Mouse (Mus musculus): Measurements from ENCODE around the gene Katnbl1. TPM values are rescaled to one million over a fixed set of nuclear protein-coding genes. Genes with fewer than 3 reads are reported as not detected.
A peak's percentile ranks its signal among the peaks of the same experiment; 100 is the strongest.

Gene Katnbl1
- total and polyA plus RNA-seq, 2 experiments from 2014 or later, result 22.2 to 24.3 TPM

DNA sequence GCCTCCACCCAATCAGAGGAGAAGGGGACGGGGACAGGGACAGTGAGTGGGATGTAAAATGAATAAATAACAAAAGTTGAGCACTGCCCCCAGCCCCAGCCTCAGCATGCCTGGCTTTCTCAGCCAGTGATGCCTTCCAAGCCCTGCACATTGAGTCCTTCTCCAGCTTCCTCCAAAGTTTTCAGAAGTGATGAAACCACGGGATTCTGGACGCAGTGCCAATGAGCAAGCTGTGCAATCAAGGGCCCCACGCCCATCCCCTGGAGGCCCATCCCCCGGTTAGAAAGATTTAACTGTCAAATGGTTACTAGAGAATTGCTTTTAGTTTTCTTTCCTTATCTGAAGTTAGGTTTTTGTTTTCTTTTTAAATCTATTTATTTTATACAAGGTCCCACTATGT, 9.1 kb upstream of the Katnbl1 start:
- H3K4me2 ChIP-seq (ENCODE audit: low read depth), result no peak overlapping the region
- TF ChIP-seq CTCF (IDR thresholded peaks at IDR 0.05; ENCODE audit: low read depth), result no peak
- H3K27me3 ChIP-seq (ENCODE audit: insufficient read depth, low read length), result no peaks in the 10 kb centered on the region; the same call in 1 of the 2 replicates
- no peak overlapping the region for H3K9ac ChIP-seq
- H3K4me3 ChIP-seq (ENCODE audit: low read depth, low read length), result no peak overlapping the region
- ATAC-seq, result no peak
- 67% methylated on average over 5 of the region's 5 CpGs for WGBS
- peaks cover 9% of the 10 kb centered on the region; the same call in 1 of the 2 replicates for H3K4me1 ChIP-seq (ENCODE audit: insufficient read depth)
- no peaks in the 10 kb centered on the region for H3K36me3 ChIP-seq (ENCODE audit: insufficient read depth)
- H3K9me3 ChIP-seq (ENCODE audit: low read length), result no peaks in the 10 kb centered on the region
- no peak overlapping the region for H3K27ac ChIP-seq (ENCODE audit: low read depth, low read length)
- no peak for DNase-seq

DNA sequence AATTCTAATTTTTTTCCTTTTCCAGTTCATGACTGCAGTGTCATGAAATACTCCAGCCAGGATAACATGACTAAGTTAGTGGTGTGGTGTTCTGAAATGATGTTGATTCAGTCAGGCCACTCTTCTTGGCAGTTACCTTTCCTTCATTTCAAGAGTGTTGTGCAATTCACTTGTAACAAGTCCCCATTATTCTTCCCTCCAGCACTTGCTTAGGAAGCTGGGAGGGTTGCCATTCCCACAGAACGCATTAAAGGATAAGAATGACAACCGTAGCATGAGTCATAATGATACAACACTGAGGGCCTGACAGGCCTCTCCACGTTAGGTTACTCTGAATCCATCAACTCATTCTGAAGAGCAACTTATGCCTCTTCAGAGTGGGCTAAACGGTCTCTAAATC, 5.9 kb upstream of the Katnbl1 start:
- Histone ChIP-seq H3K27ac (ENCODE audit: low read depth, low read length) (no peak overlapping the region), H3K9me3 (ENCODE audit: low read length) (no peaks in the 10 kb centered on the region), H3K4me2 (ENCODE audit: low read depth) (no peak overlapping the region), H3K4me3 (ENCODE audit: low read depth, low read length) (no peak overlapping the region), H3K36me3 (ENCODE audit: insufficient read depth) (no peaks in the 10 kb centered on the region), H3K27me3 (ENCODE audit: insufficient read depth, low read length) (no peaks in the 10 kb centered on the region; the same call in 1 of the 2 replicates), H3K9ac (no peak overlapping the region), H3K4me1 (ENCODE audit: insufficient read depth) (no peaks in the 10 kb centered on the region)
- ATAC-seq (no peak), DNase-seq (no peak)
- 55% methylated on average over 4 of the region's 4 CpGs for WGBS
- no peak for TF ChIP-seq CTCF (IDR thresholded peaks at IDR 0.05; ENCODE audit: low read depth)

DNA sequence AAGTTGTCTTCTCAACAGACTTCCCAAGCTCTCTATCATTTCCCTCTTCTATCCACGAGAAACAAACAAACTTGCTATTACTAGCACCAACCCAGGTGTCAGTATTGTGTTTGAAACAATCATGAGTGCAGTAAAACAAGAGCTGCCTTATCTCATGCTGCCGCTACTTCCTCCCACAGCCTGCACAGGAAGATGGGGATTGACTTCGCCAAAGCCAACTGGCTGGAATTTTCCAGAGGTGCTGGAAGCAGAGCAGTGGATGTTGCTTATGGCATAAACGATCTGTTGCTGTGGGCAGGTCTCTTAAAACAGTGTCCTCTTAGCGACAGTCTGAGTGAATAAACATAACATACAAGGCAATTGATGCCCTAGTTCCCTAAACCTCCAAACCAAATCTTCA, 4.4 kb upstream of the Katnbl1 start:
- H3K27me3 ChIP-seq (ENCODE audit: insufficient read depth, low read length), result no peaks in the 10 kb centered on the region; the same call in 1 of the 2 replicates
- H3K4me1 ChIP-seq (ENCODE audit: insufficient read depth), result no peaks in the 10 kb centered on the region
- ATAC-seq, result no peak
- 67% methylated on average over 5 of the region's 5 CpGs for WGBS
- no peak overlapping the region for H3K9ac ChIP-seq
- no peak overlapping the region for H3K4me2 ChIP-seq (ENCODE audit: low read depth)
- TF ChIP-seq CTCF (IDR thresholded peaks at IDR 0.05; ENCODE audit: low read depth), result no peak
- H3K4me3 ChIP-seq (ENCODE audit: low read depth, low read length), result no peak overlapping the region
- no peaks in the 10 kb centered on the region for H3K36me3 ChIP-seq (ENCODE audit: insufficient read depth)
- H3K9me3 ChIP-seq (ENCODE audit: low read length), result no peaks in the 10 kb centered on the region
- no peak overlapping the region for H3K27ac ChIP-seq (ENCODE audit: low read depth, low read length)
- DNase-seq, result no peak

- ATAC-seq (no peak), DNase-seq (no peak)
- no peak for TF ChIP-seq CTCF (IDR thresholded peaks at IDR 0.05; ENCODE audit: low read depth)
- H3K9ac ChIP-seq, result peak overlapping the region; percentile 95
- H3K4me3 ChIP-seq (ENCODE audit: low read depth, low read length), result peak overlapping the region; percentile 99
- 38% methylated on average over 8 of the region's 8 CpGs for WGBS
- no peak overlapping the region for H3K27ac ChIP-seq (ENCODE audit: low read depth, low read length)
- H3K4me2 ChIP-seq (ENCODE audit: low read depth), result peak overlapping the region; percentile 57
- no peaks in the 10 kb centered on the region for H3K9me3 ChIP-seq (ENCODE audit: low read length)
- peaks cover 6% of the 10 kb centered on the region for H3K4me1 ChIP-seq (ENCODE audit: insufficient read depth)
- H3K27me3 ChIP-seq (ENCODE audit: insufficient read depth, low read length), result no peaks in the 10 kb centered on the region
- H3K36me3 ChIP-seq (ENCODE audit: insufficient read depth), result no peaks in the 10 kb centered on the region
These were observed 1.1 kb downstream of the Katnbl1 start for GRCm38 (mm10) chr2:112380131-112380530.

GRCm38 (mm10) chr2:112381219-112381618, 2.2 kb downstream of the Katnbl1 start:
- no peak for DNase-seq
- Histone ChIP-seq H3K4me1 (ENCODE audit: insufficient read depth) (peaks cover 6% of the 10 kb centered on the region), H3K4me2 (ENCODE audit: low read depth) (no peak overlapping the region), H3K27me3 (ENCODE audit: insufficient read depth, low read length) (no peaks in the 10 kb centered on the region), H3K27ac (ENCODE audit: low read depth, low read length) (no peak overlapping the region), H3K9me3 (ENCODE audit: low read length) (no peaks in the 10 kb centered on the region), H3K36me3 (ENCODE audit: insufficient read depth) (no peaks in the 10 kb centered on the region), H3K4me3 (ENCODE audit: low read depth, low read length) (no peak overlapping the region), H3K9ac (no peak overlapping the region)
- no peak for ATAC-seq
- TF ChIP-seq CTCF (IDR thresholded peaks at IDR 0.05; ENCODE audit: low read depth), result no peak
- 95% methylated on average over 1 of the region's 1 CpGs for WGBS

DNA sequence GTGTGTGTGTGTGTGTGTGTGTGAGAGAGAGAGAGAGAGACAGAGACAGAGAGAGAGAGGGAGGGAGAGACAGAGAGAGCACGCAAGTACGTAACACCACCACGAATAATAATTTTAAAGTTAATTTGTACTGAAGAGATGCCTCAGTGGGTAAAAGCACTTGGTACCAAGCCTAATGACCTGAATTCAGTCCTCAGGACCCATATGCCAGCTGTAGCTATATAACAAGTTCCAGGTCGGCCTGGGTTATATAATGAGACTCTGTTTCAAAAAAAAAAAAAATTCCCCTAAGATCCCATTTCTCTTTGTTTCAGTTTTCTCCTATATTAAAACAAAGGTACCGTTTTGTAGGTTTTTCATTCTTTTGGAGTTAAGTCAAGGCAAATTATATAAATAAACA, 11.8 kb downstream of the Katnbl1 start:
- Histone ChIP-seq H3K27ac (ENCODE audit: low read depth, low read length) (no peak overlapping the region), H3K9me3 (ENCODE audit: low read length) (no peaks in the 10 kb centered on the region), H3K4me3 (ENCODE audit: low read depth, low read length) (no peak overlapping the region), H3K27me3 (ENCODE audit: insufficient read depth, low read length) (no peaks in the 10 kb centered on the region), H3K4me2 (ENCODE audit: low read depth) (no peak overlapping the region), H3K4me1 (ENCODE audit: insufficient read depth) (no peaks in the 10 kb centered on the region), H3K36me3 (ENCODE audit: insufficient read depth) (no peaks in the 10 kb centered on the region), H3K9ac (no peak overlapping the region)
- TF ChIP-seq CTCF (IDR thresholded peaks at IDR 0.05; ENCODE audit: low read depth), result no peak
- ATAC-seq, result no peak
- 85% methylated on average over 5 of the region's 5 CpGs for WGBS
- DNase-seq, result no peak

DNA sequence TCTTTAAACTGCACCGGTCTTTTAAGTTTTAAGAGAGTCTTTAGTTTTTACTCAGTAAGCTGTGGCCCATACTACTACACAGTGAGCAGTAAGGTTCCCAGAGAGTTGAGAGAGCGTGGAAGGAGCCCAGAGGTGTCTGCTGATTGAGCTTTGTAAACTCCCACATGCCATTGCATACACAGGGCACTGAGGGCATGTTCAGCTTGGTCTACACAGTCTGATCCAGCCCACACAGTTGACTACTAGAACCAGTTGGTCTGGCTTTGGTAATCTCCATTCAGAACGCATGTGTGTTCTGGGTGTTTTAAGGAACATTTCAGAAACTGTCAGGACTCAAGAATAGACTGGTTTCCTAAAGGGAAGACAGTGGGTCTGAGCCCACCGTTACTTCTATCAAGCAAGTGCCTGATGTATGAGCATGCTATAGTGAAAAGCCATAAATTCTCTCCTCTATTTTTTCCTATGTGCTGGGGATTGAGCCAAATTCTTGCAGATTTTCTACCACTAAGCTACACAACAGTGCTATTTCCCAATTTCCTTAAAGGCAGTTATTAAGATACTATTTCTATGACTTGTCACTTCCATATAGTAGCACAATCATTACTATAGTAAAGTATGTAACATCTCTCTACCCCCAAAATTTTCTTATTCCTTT, 12.5 kb downstream of the Katnbl1 start:
- no peak overlapping the region for H3K9ac ChIP-seq
- H3K9me3 ChIP-seq (ENCODE audit: low read length), result no peaks in the 10 kb centered on the region
- H3K4me1 ChIP-seq (ENCODE audit: insufficient read depth), result no peaks in the 10 kb centered on the region
- no peak overlapping the region for H3K4me2 ChIP-seq (ENCODE audit: low read depth)
- ATAC-seq (no peak), DNase-seq (no peak)
- 86% methylated on average over 4 of the region's 4 CpGs for WGBS
- H3K36me3 ChIP-seq (ENCODE audit: insufficient read depth), result no peaks in the 10 kb centered on the region
- H3K4me3 ChIP-seq (ENCODE audit: low read depth, low read length), result no peak overlapping the region
- H3K27ac ChIP-seq (ENCODE audit: low read depth, low read length), result no peak overlapping the region
- TF ChIP-seq CTCF (IDR thresholded peaks at IDR 0.05; ENCODE audit: low read depth), result no peak
- no peaks in the 10 kb centered on the region for H3K27me3 ChIP-seq (ENCODE audit: insufficient read depth, low read length)
